8 mouse cellular contexts compared by ENCODE assay signal in genomic region chr10:121351692-121352290, GRCm38 (mm10). TPM values are rescaled to one million over a fixed set of nuclear protein-coding genes. Genes with fewer than 3 reads are reported as not detected.
A peak's percentile ranks its signal among the peaks of the same experiment; 100 is the strongest.
DNase-seq lines count a peak whose midpoint lies in the region; ATAC-seq lines count a peak whose summit lies in the region.

No protein-coding gene starts in this region.

- H3K4me2 ChIP-seq in heart, embryonic 13.5 days: peak overlapping the region; percentile 97
- peak overlapping the region; percentile 74 for H3K4me2 ChIP-seq in liver, embryonic 16.5 days (ENCODE audit: low read depth, low read length)

- DNase-seq in heart, adult 8-10 months (ENCODE audit: low spot score): no peak
- DNase-seq in hindbrain, embryonic 10.5 days (ENCODE audit: low spot score): no peak
- DNase-seq in adrenal gland, postnatal 4 days (ENCODE audit: low spot score in 2 of 2): no peak
- DNase-seq in cerebellum, adult 11 months: no peak
- DNase-seq in left cerebral cortex, adult 8-10 months (ENCODE audit: low spot score in 2 of 2): no peak

- peaks cover 28% of the 10 kb centered on the region for H3K4me1 ChIP-seq in heart, embryonic 13.5 days
- H3K4me1 ChIP-seq in brown adipose tissue, adult 24 weeks (ENCODE audit: control insufficient read depth, insufficient read depth, insufficient read length, low read length): no peaks in the 10 kb centered on the region; the same call in 1 of the 2 replicates
- H3K4me1 ChIP-seq in hindbrain, embryonic 10.5 days (replicated peaks): peaks cover 20% of the 10 kb centered on the region
- peaks cover 4% of the 10 kb centered on the region for H3K4me1 ChIP-seq in liver, embryonic 16.5 days (ENCODE audit: control insufficient read depth, low read depth, low read length)

- no peak overlapping the region for H3K27ac ChIP-seq in heart, embryonic 13.5 days (replicated peaks)
- H3K27ac ChIP-seq in brown adipose tissue, adult 24 weeks (replicated peaks; ENCODE audit: low read depth, low read length): no peak overlapping the region
- H3K27ac ChIP-seq in hindbrain, embryonic 10.5 days: no peak overlapping the region
- no peak overlapping the region for H3K27ac ChIP-seq in liver, embryonic 16.5 days (ENCODE audit: low read length)

- peaks cover 43% of the 10 kb centered on the region for H3K27me3 ChIP-seq in heart, embryonic 13.5 days (replicated peaks)
- peaks cover 53% of the 10 kb centered on the region for H3K27me3 ChIP-seq in hindbrain, embryonic 10.5 days (ENCODE audit: insufficient read depth, poor library complexity, severe bottlenecking)
- peaks cover 35% of the 10 kb centered on the region for H3K27me3 ChIP-seq in liver, embryonic 16.5 days (ENCODE audit: control insufficient read depth, insufficient read depth, low read depth, low read length)

- peaks cover 8% of the 10 kb centered on the region; the same call in 1 of the 2 replicates for H3K9me3 ChIP-seq in heart, embryonic 13.5 days
- H3K9me3 ChIP-seq in hindbrain, embryonic 10.5 days: peaks cover 10% of the 10 kb centered on the region; the same call in 1 of the 2 replicates
- H3K9me3 ChIP-seq in liver, embryonic 16.5 days (replicated peaks; ENCODE audit: control insufficient read depth, low read length): no peaks in the 10 kb centered on the region

- peak overlapping the region; percentile 78 for H3K9ac ChIP-seq in heart, embryonic 13.5 days
- H3K9ac ChIP-seq in liver, embryonic 16.5 days (ENCODE audit: low read depth, low read length): no peak overlapping the region

- no peaks in the 10 kb centered on the region for H3K36me3 ChIP-seq in heart, embryonic 13.5 days
- H3K36me3 ChIP-seq in hindbrain, embryonic 10.5 days: no peaks in the 10 kb centered on the region
- no peaks in the 10 kb centered on the region for H3K36me3 ChIP-seq in liver, embryonic 16.5 days (ENCODE audit: control insufficient read depth, insufficient read depth)

- WGBS in heart, embryonic 13.5 days: 34% methylated on average over 15 of the region's 15 CpGs
- WGBS in hindbrain, embryonic 10.5 days: 37% methylated on average over 15 of the region's 15 CpGs
- 29% methylated on average over 15 of the region's 15 CpGs for WGBS in liver, embryonic 16.5 days (ENCODE audit: insufficient replicate concordance)

- no peak for ATAC-seq in heart, embryonic 13.5 days (ENCODE audit: extremely low read depth, insufficient number of reproducible peaks, low FRiP score, low TSS enrichment)
- ATAC-seq in liver, embryonic 16.5 days (ENCODE audit: low read depth): no peak

- peak overlapping the region; percentile 73 for H3K4me3 ChIP-seq in heart, embryonic 13.5 days
- H3K4me3 ChIP-seq in brown adipose tissue, adult 24 weeks (ENCODE audit: insufficient read depth, low read depth, low read length): peak overlapping the region; percentile 74
- H3K4me3 ChIP-seq in hindbrain, embryonic 10.5 days: peak overlapping the region; percentile 64
- peak overlapping the region; percentile 61 for H3K4me3 ChIP-seq in liver, embryonic 16.5 days (ENCODE audit: low read depth, low read length)

RNA-seq across cellular contexts. Expression of gene Tbc1d30, which starts 0.7 kb away (rescaled TPM):
- polyA plus RNA-seq in heart, embryonic 13.5 days (2015; fragmentation: Nextera tagmentation; extraction: Ambion mirVana): 1.2 and 1.7 TPM in 2 replicates
- 1 to 10 TPM; 1.6 to 3.4 (median 1.9) TPM for total RNA-seq in heart, adult 8-10 months (2022)
- polyA plus RNA-seq in brown adipose tissue, adult 24 weeks (2012; ENCODE audit: insufficient read depth, insufficient read length, missing spikeins): 0.24 TPM in 1 of 2 replicates, not detected in the other
- 3.1 and 4.1 TPM in 2 replicates for polyA plus RNA-seq in hindbrain, embryonic 10.5 days (2016; fragmentation: Nextera tagmentation; extraction: Ambion mirVana)
- polyA plus RNA-seq in liver, embryonic 16.5 days (2015; fragmentation: Nextera tagmentation; extraction: Ambion mirVana): 0.48 and 0.61 TPM in 2 replicates
- total RNA-seq in adrenal gland, postnatal 4 days (2021): 1 to 10 TPM; 3.8 to 7.1 TPM
- total RNA-seq in left cerebral cortex, adult 8-10 months (2022): 10 to 100 TPM; 80.6 to 89.9 (median 82.3) TPM

RNA-seq across cellular contexts. Expression of gene Gns, which starts 13.1 kb away (rescaled TPM):
- polyA plus RNA-seq in heart, embryonic 13.5 days (2015; fragmentation: Nextera tagmentation; extraction: Ambion mirVana): 29.9 and 30.4 TPM in 2 replicates
- 10 to 100 TPM; 87.6 to 95.8 (median 92.4) TPM for total RNA-seq in heart, adult 8-10 months (2022)
- polyA plus RNA-seq in brown adipose tissue, adult 24 weeks (2012; ENCODE audit: insufficient read depth, insufficient read length, missing spikeins): 66.8 and 68.6 TPM in 2 replicates
- 39.5 and 39.9 TPM in 2 replicates for polyA plus RNA-seq in hindbrain, embryonic 10.5 days (2016; fragmentation: Nextera tagmentation; extraction: Ambion mirVana)
- 18.7 and 22.3 TPM in 2 replicates for polyA plus RNA-seq in liver, embryonic 16.5 days (2015; fragmentation: Nextera tagmentation; extraction: Ambion mirVana)
- total RNA-seq in adrenal gland, postnatal 4 days (2021): 100 to 1,000 TPM; 121 to 130 TPM
- total RNA-seq in left cerebral cortex, adult 8-10 months (2022): 100 to 1,000 TPM in 2 of 4 experiments, 10 to 100 TPM in 2; 87.2 to 126 (median 99.0) TPM
